Comparison of ENCODE assay signal across 8 mouse cellular contexts in the genomic region with DNA sequence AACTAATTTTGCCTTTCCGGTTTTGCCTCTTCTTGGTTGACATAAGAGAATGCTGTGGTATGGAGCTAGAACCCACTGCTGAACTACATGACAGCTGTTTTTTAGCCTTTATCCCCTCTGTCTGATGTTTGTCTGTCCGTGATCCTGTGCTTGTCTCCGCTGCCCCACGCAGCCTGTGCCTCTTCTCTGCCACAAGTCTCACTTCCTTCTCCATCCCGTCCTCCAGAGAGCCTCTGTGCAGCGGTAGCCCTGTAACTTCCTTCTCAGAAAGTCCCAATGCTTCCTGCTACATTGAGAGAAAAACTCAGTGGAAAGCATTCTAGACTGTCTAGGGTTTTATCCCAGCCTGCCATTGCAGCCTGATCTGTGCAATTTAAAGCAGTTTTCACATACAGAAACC. TPM values are rescaled to one million over a fixed set of nuclear protein-coding genes. Genes with fewer than 3 reads are reported as not detected.
DNase-seq lines count a peak whose midpoint lies in the region; ATAC-seq and TF ChIP-seq lines count a peak whose summit lies in the region.

No protein-coding gene starts in this region.

- H3K4me3 ChIP-seq in E14TG2a.4 (replicated peaks; ENCODE audit: low read length), result peak overlapping the region; percentile 100
- H3K4me3 ChIP-seq in heart, embryonic 16.5 days (ENCODE audit: low read length), result peak overlapping the region; percentile 95

- peaks cover 69% of the 10 kb centered on the region for H3K4me1 ChIP-seq in E14TG2a.4 (replicated peaks; ENCODE audit: low read depth, low read length)
- H3K4me1 ChIP-seq in heart, embryonic 16.5 days (ENCODE audit: control insufficient read depth, insufficient read depth, low read length), result peaks cover 15% of the 10 kb centered on the region

- no peak overlapping the region for H3K27ac ChIP-seq in heart, embryonic 16.5 days (ENCODE audit: low read length)

- peak; percentile 18 for DNase-seq in CD4-positive, CD25-positive, alpha-beta regulatory T cell, adult 2 months (ENCODE audit: low read depth, low spot score)
- peak; percentile 44 for DNase-seq in lung, postnatal 36 days
- DNase-seq in cerebellum, adult 8-10 months, result no peak
- DNase-seq in cerebellum, adult 11 months, result no peak
- no peak for DNase-seq in adrenal gland, postnatal 36 days

- no peak for TF ChIP-seq CTCF in E14TG2a.4 (conservative IDR thresholded peaks at IDR 0.05; ENCODE audit: low read length)

- H3K9me3 ChIP-seq in E14TG2a.4 (ENCODE audit: low read length), result no peaks in the 10 kb centered on the region
- H3K9me3 ChIP-seq in heart, embryonic 16.5 days (replicated peaks; ENCODE audit: control insufficient read depth, low read length), result no peaks in the 10 kb centered on the region

- 66% methylated on average over 6 of the region's 6 CpGs for WGBS in heart, embryonic 16.5 days

- peaks cover 70% of the 10 kb centered on the region for H3K36me3 ChIP-seq in E14TG2a.4 (ENCODE audit: insufficient read depth, low read length)
- H3K36me3 ChIP-seq in heart, embryonic 16.5 days (ENCODE audit: control insufficient read depth, insufficient read depth), result peaks cover 42% of the 10 kb centered on the region

- ATAC-seq in CD4-positive, CD25-positive, alpha-beta regulatory T cell, adult 4 months, result no peak
- ATAC-seq in heart, embryonic 16.5 days (replicated peaks; ENCODE audit: extremely low read depth, insufficient read depth, low FRiP score), result no peak

- no peaks in the 10 kb centered on the region for H3K27me3 ChIP-seq in E14TG2a.4 (ENCODE audit: insufficient read depth, low read length)
- H3K27me3 ChIP-seq in heart, embryonic 16.5 days (ENCODE audit: control insufficient read depth, insufficient read depth, low read length), result no peaks in the 10 kb centered on the region

- H3K9ac ChIP-seq in heart, embryonic 16.5 days (ENCODE audit: low read length), result peak overlapping the region; percentile 89

- peak overlapping the region; percentile 76 for H3K4me2 ChIP-seq in heart, embryonic 16.5 days (ENCODE audit: low read depth, low read length)

RNA-seq across cellular contexts. Expression of a gene that starts 1.3 kb away (rescaled TPM):
- 100 to 1,000 TPM; 574 to 794 TPM for polyA plus RNA-seq in CD4-positive, CD25-positive, alpha-beta regulatory T cell, adult 4 months (2017; shearing (Covaris generic))
- polyA plus RNA-seq in heart, embryonic 16.5 days (2015; fragmentation: Nextera tagmentation; extraction: Ambion mirVana), result 250 and 261 TPM in 2 replicates
- total RNA-seq in adrenal gland, postnatal 36 days (2021), result 100 to 1,000 TPM; 193 to 213 TPM

RNA-seq across cellular contexts. Expression of a gene that starts 1.6 kb away (rescaled TPM):
- 10 to 100 TPM; 39.2 to 47.5 TPM for polyA plus RNA-seq in CD4-positive, CD25-positive, alpha-beta regulatory T cell, adult 4 months (2017; shearing (Covaris generic))
- polyA plus RNA-seq in heart, embryonic 16.5 days (2015; fragmentation: Nextera tagmentation; extraction: Ambion mirVana), result 40.3 and 41.1 TPM in 2 replicates
- 10 to 100 TPM; 36.3 to 43.8 TPM for total RNA-seq in adrenal gland, postnatal 36 days (2021)

RNA-seq across cellular contexts. Expression of a gene that starts 9.8 kb away (rescaled TPM):
- 10 to 100 TPM; 22.7 to 24.0 TPM for polyA plus RNA-seq in CD4-positive, CD25-positive, alpha-beta regulatory T cell, adult 4 months (2017; shearing (Covaris generic))
- 2.3 and 3.0 TPM in 2 replicates for polyA plus RNA-seq in heart, embryonic 16.5 days (2015; fragmentation: Nextera tagmentation; extraction: Ambion mirVana)
- total RNA-seq in adrenal gland, postnatal 36 days (2021), result 1 to 10 TPM; 2.2 to 3.6 TPM

RNA-seq across cellular contexts. Expression of a gene that starts 35.5 kb away (rescaled TPM):
- 1 to 10 TPM; 2.2 to 2.9 TPM for polyA plus RNA-seq in CD4-positive, CD25-positive, alpha-beta regulatory T cell, adult 4 months (2017; shearing (Covaris generic))
- polyA plus RNA-seq in heart, embryonic 16.5 days (2015; fragmentation: Nextera tagmentation; extraction: Ambion mirVana), result 117 and 122 TPM in 2 replicates
- total RNA-seq in adrenal gland, postnatal 36 days (2021), result 10 to 100 TPM; 46.4 to 53.9 TPM

RNA-seq across cellular contexts. Expression of a gene that starts 39.9 kb away (rescaled TPM):
- polyA plus RNA-seq in CD4-positive, CD25-positive, alpha-beta regulatory T cell, adult 4 months (2017; shearing (Covaris generic)), result 10 to 100 TPM in 1 of 2 experiments, 1 to 10 TPM in 1; 9.8 to 10.2 TPM
- 14.2 and 15.0 TPM in 2 replicates for polyA plus RNA-seq in heart, embryonic 16.5 days (2015; fragmentation: Nextera tagmentation; extraction: Ambion mirVana)
- total RNA-seq in adrenal gland, postnatal 36 days (2021), result 1 to 10 TPM; 4.6 to 7.2 TPM

Comparison
In these comparisons a context has a peak if more than half of its experiments do, and no peak if none do; other contexts are left out.
1. DNase-seq: peak in CD4-positive, CD25-positive, alpha-beta regulatory T cell, adult 2 months (single experiment) and lung, postnatal 36 days (single experiment); none in cerebellum, adult 8-10 months (single experiment), cerebellum, adult 11 months (single experiment) and adrenal gland, postnatal 36 days (0 of 2).